Mouse (Mus musculus): ENCODE measurements at regions not wholly inside any gene's neighbourhood (a gene's known extent, or its start where the extent isn't known, plus 50 kb on each side); places are given as distances from the start of the nearest gene placed in this dataset.

DNA sequence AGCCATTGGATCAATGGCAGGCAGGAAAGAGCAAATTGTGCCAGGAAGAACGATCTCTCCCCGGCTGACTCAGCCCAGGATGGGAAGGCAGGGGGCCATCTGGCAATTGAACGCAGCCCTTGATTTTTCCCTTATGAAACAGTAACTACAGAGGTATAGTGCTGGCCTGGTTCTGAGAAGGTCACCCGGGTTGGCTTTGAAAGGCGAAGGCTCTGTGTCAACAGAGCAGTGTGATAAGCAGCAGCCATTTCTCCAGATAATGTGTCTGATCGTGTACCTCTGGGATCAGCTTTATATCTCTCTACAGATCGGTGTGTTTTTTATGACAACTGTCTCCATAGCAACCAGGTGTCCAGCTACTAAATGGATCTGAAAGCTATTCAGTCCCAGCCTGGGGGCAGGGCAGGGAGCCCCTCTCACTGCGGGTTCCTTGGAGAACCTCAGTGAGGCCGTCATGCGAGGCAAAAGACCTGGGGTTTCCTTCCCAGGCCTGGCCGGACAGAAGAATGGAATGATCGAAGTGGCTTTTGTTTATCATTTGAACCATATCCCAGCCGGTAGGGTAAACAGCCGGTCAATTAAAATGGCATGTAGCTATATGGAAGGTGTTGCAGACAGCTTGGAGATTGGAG, 67.8 kb upstream of the Irf2bp2 start:
- peak overlapping the region; percentile 54 for H3K27ac ChIP-seq (ENCODE audit: insufficient read depth, low read depth, low read length)
- no peaks in the 10 kb centered on the region for H3K27me3 ChIP-seq (replicated peaks; ENCODE audit: control insufficient read depth, insufficient read depth, low read length)
- H3K36me3 ChIP-seq (ENCODE audit: control insufficient read depth, insufficient read depth, low read length) = no peaks in the 10 kb centered on the region
- peaks cover 54% of the 10 kb centered on the region for H3K4me1 ChIP-seq (ENCODE audit: control insufficient read depth, insufficient read depth, low read length)
- 46% methylated on average over 14 of the region's 14 CpGs for whole genome bisulfite sequencing
- H3K4me3 ChIP-seq (ENCODE audit: insufficient read depth, low read depth, low read length) = no peak overlapping the region
- DNase-seq = peak; percentile 37
- no peak for TF ChIP-seq CTCF (conservative IDR thresholded peaks at IDR 0.05; ENCODE audit: insufficient read depth, insufficient read length, low read depth, low read length)
- TF ChIP-seq POLR2A (IDR thresholded peaks at IDR 0.05; ENCODE audit: low read depth, low read length) = no peak

- Histone ChIP-seq H3K4me1 (ENCODE audit: control insufficient read depth, insufficient read depth, low read length) (peaks cover 62% of the 10 kb centered on the region), H3K36me3 (ENCODE audit: control insufficient read depth, insufficient read depth, low read length) (no peaks in the 10 kb centered on the region), H3K27ac (ENCODE audit: insufficient read depth, low read depth, low read length) (peak overlapping the region; percentile 54; the same call in 1 of the 2 replicates), H3K4me3 (ENCODE audit: insufficient read depth, low read depth, low read length) (no peak overlapping the region), H3K27me3 (replicated peaks; ENCODE audit: control insufficient read depth, insufficient read depth, low read length) (no peaks in the 10 kb centered on the region)
- TF ChIP-seq POLR2A (IDR thresholded peaks at IDR 0.05; ENCODE audit: low read depth, low read length) (no peak), CTCF (conservative IDR thresholded peaks at IDR 0.05; ENCODE audit: insufficient read depth, insufficient read length, low read depth, low read length) (no peak)
- peak; percentile 42 for DNase-seq
- WGBS = 37% methylated on average over 12 of the region's 12 CpGs
Measured at GRCm38 (mm10) chr8:126660658-126661316, 67.0 kb upstream of the Irf2bp2 start.

DNA sequence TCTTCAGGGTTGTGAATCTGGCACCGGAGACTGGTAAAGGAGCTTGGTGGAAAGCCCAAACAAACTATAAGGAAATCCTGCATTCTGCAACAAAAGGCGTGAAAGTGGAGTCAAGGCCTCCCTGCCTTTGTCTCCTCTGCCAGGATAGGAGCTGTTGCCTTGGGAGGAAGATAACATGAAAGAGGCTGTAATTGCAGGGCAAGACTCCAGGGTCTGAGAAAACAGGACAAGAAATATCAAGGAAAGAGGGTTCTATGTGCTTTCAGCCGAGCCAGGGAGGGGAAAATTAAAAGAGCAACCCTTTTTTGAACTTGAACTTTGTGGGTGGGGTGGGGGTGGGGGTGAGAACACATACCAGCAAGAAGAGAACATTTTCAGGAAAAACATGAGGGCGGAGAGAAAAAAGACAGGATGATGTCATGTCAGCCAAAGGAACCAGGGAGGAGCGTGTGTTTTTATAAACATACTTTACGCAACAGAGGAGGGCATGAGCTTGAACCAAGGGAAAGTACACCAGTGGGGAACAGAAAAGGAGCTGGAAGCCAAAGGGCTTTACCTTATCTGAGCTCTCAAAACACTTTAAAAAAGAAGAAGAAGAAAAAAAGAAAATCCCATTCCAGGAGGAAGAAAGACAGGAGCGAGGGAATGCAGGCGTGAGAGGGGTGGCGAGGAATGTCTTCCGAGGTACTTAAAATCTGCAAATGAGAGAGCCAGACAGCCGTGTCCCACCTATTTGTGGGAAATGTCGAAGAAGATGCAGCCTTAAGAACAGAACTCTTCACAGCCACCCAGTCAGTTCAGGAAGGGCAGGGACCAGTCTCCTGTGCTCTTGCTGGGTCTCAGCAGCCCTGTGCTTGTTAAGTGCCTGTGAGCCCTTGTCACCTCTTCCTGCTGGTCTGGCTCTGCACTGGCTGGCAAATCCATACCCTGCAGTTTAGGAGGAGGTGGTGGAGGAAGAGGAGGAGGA, 66.2 kb upstream of the Irf2bp2 start:
- Histone ChIP-seq H3K4me1 (ENCODE audit: control insufficient read depth, insufficient read depth, low read length) (peaks cover 56% of the 10 kb centered on the region), H3K27me3 (replicated peaks; ENCODE audit: control insufficient read depth, insufficient read depth, low read length) (no peaks in the 10 kb centered on the region), H3K4me3 (ENCODE audit: insufficient read depth, low read depth, low read length) (no peak overlapping the region), H3K36me3 (ENCODE audit: control insufficient read depth, insufficient read depth, low read length) (no peaks in the 10 kb centered on the region), H3K27ac (ENCODE audit: insufficient read depth, low read depth, low read length) (peak overlapping the region; percentile 39)
- DNase-seq = peak; percentile 57
- no peak for TF ChIP-seq POLR2A (IDR thresholded peaks at IDR 0.05; ENCODE audit: low read depth, low read length)
- TF ChIP-seq CTCF (conservative IDR thresholded peaks at IDR 0.05; ENCODE audit: insufficient read depth, insufficient read length, low read depth, low read length) = no peak
- 56% methylated on average over 12 of the region's 12 CpGs for WGBS

DNA sequence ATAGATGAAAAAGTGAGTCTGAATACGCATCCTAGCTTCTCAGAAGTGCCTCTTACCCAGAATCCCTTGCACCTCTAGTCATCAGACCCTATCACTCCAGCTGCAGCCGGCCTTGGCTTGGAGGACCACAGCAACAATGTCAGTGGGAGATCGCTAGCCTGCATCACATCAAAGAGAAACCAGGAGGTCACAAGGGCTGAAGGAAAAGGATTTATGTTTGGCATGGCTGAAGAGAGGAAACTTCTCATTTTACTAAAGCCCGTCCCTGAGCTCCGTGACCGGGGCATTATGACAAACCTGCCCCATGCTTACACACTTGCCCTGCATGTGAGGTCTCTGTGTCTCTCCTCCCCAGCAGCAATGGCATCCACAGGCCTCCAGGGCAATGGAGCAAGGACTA, 63.8 kb upstream of the Irf2bp2 start:
- TF ChIP-seq CTCF (conservative IDR thresholded peaks at IDR 0.05; ENCODE audit: insufficient read depth, insufficient read length, low read depth, low read length) = no peak
- TF ChIP-seq POLR2A (IDR thresholded peaks at IDR 0.05; ENCODE audit: low read depth, low read length) = no peak
- Histone ChIP-seq H3K4me1 (ENCODE audit: control insufficient read depth, insufficient read depth, low read length) (peaks cover 39% of the 10 kb centered on the region), H3K27ac (ENCODE audit: insufficient read depth, low read depth, low read length) (no peak overlapping the region)

GRCm38 (mm10) chr8:126656554-126657260, 62.9 kb upstream of the Irf2bp2 start:
- Histone ChIP-seq H3K27me3 (replicated peaks; ENCODE audit: control insufficient read depth, insufficient read depth, low read length) (no peaks in the 10 kb centered on the region), H3K4me1 (ENCODE audit: control insufficient read depth, insufficient read depth, low read length) (peaks cover 30% of the 10 kb centered on the region), H3K27ac (ENCODE audit: insufficient read depth, low read depth, low read length) (peak overlapping the region; percentile 78), H3K36me3 (ENCODE audit: control insufficient read depth, insufficient read depth, low read length) (no peaks in the 10 kb centered on the region), H3K4me3 (ENCODE audit: insufficient read depth, low read depth, low read length) (no peak overlapping the region)
- 62% methylated on average over 10 of the region's 10 CpGs for WGBS
- peak; percentile 85 for DNase-seq
- no peak for TF ChIP-seq CTCF (conservative IDR thresholded peaks at IDR 0.05; ENCODE audit: insufficient read depth, insufficient read length, low read depth, low read length)
- TF ChIP-seq POLR2A (IDR thresholded peaks at IDR 0.05; ENCODE audit: low read depth, low read length) = no peak

More for the DNA sequence above, 63.8 kb upstream of the Irf2bp2 start:
- DNase-seq = no peak
- no peaks in the 10 kb centered on the region for H3K27me3 ChIP-seq (replicated peaks; ENCODE audit: control insufficient read depth, insufficient read depth, low read length)
- 75% methylated on average over 6 of the region's 6 CpGs for WGBS
- no peaks in the 10 kb centered on the region for H3K36me3 ChIP-seq (ENCODE audit: control insufficient read depth, insufficient read depth, low read length)
- no peak overlapping the region for H3K4me3 ChIP-seq (ENCODE audit: insufficient read depth, low read depth, low read length)

GRCm38 (mm10) chr8:126655565-126655964, 61.8 kb upstream of the Irf2bp2 start:
- no peaks in the 10 kb centered on the region for H3K36me3 ChIP-seq (ENCODE audit: control insufficient read depth, insufficient read depth, low read length)
- WGBS = 47% methylated on average over 2 of the region's 2 CpGs
- H3K4me1 ChIP-seq (ENCODE audit: control insufficient read depth, insufficient read depth, low read length) = peaks cover 24% of the 10 kb centered on the region
- H3K27me3 ChIP-seq (replicated peaks; ENCODE audit: control insufficient read depth, insufficient read depth, low read length) = no peaks in the 10 kb centered on the region
- H3K4me3 ChIP-seq (ENCODE audit: insufficient read depth, low read depth, low read length) = no peak overlapping the region
- no peak for DNase-seq
- H3K27ac ChIP-seq (ENCODE audit: insufficient read depth, low read depth, low read length) = peak overlapping the region; percentile 78; the same call in 1 of the 2 replicates
- no peak for TF ChIP-seq CTCF (conservative IDR thresholded peaks at IDR 0.05; ENCODE audit: insufficient read depth, insufficient read length, low read depth, low read length)
- no peak for TF ChIP-seq POLR2A (IDR thresholded peaks at IDR 0.05; ENCODE audit: low read depth, low read length)

Measured in kidney, adult 2 months (tissue).